Mouse (Mus musculus) embryonic facial prominence, embryonic 11.5 days (tissue): ENCODE data around the gene Mrgpra2a. TPM values are rescaled to one million over a fixed set of nuclear protein-coding genes. Genes with fewer than 3 reads are reported as not detected.
"Not testable (repeated sequence)": the region's sequence is repeated elsewhere in the genome, so short reads cannot be mapped to it uniquely, and the experiment has no call there.

ENCODE experiments used
- ATAC-seq: fragments of 200-750 bp; cut with Nextera tagmentation; replicated peaks from 2 replicates; pipeline ENCODE4 v1.8.0; 2017; ENCODE audit warnings: low read depth; ENCODE audit not compliant: insufficient number of reproducible peaks, low FRiP score, low TSS enrichment
- DNase-seq: peaks from one replicate; pipeline ENCODE4 v3.0.0-alpha.2; 2015; ENCODE audit warnings: low spot score
- H3K27ac ChIP-seq: fragments of 300-500 bp; sonication (generic); replicated peaks from 2 replicates; pipeline ENCODE4 v1.5.1; 2014; ENCODE audit warnings: mild to moderate bottlenecking, low read depth, low read length, control low read depth
- H3K27me3 ChIP-seq: fragments of 300-500 bp; sonication (generic); 2 replicates; pipeline ENCODE4 v1.6.1; 2014; ENCODE audit warnings: mild to moderate bottlenecking, low read length, moderate library complexity, mixed read lengths; ENCODE audit not compliant: control insufficient read depth, insufficient read depth
- H3K36me3 ChIP-seq: fragments of 300-500 bp; sonication (generic); replicated peaks from 2 replicates; pipeline ENCODE4 v1.6.1; 2014; ENCODE audit warnings: low read depth, mild to moderate bottlenecking, low read length, moderate library complexity, mixed read lengths; ENCODE audit not compliant: control insufficient read depth, insufficient read depth
- H3K4me1 ChIP-seq: fragments of 300-500 bp; sonication (generic); 2 replicates; pipeline ENCODE4 v1.6.1; 2014; ENCODE audit warnings: low read length, mixed read lengths; ENCODE audit not compliant: control insufficient read depth, insufficient read depth
- H3K4me2 ChIP-seq: fragments of 300-500 bp; sonication (generic); 2 replicates; pipeline ENCODE4 v1.6.1; 2014; ENCODE audit warnings: low read depth, mild to moderate bottlenecking, control low read depth, low read length, moderate library complexity
- H3K4me3 ChIP-seq: fragments of 300-500 bp; sonication (generic); 2 replicates; pipeline ENCODE4 v1.5.1; 2014; ENCODE audit warnings: low read depth, low read length, control low read depth
- H3K9ac ChIP-seq: fragments of 300-500 bp; sonication (generic); replicated peaks from 2 replicates; pipeline ENCODE4 v1.6.1; 2014; ENCODE audit warnings: mild to moderate bottlenecking, control low read depth, low read length
- H3K9me3 ChIP-seq: fragments of 300-500 bp; sonication (generic); replicated peaks from 2 replicates; pipeline ENCODE4 v1.6.1; 2016; ENCODE audit warnings: mild to moderate bottlenecking, low read length, inconsistent platforms, mixed read lengths; ENCODE audit not compliant: control insufficient read depth
- WGBS: fragments of 180-500 bp; shearing (Covaris S2); extraction: QIAGEN DNeasy Blood & Tissue Kit; methylation state at CpG from one replicate; pipeline ENCODE4 v1.1.7; 2014; 5-methylcytosine and 5-hydroxymethylcytosine counted together
- polyA plus RNA-seq: library from polyadenylated mRNA; unstranded; fragments of >200 nt; fragmentation: Nextera tagmentation; extraction: Ambion mirVana; gene quantifications from 2 replicates; pipeline ENCODE4 v1.2.1, GENCODE M21; 2014

The Mrgpra2a gene
- polyA plus RNA-seq, 1 experiment from 2014 or later, result not detected

DNA sequence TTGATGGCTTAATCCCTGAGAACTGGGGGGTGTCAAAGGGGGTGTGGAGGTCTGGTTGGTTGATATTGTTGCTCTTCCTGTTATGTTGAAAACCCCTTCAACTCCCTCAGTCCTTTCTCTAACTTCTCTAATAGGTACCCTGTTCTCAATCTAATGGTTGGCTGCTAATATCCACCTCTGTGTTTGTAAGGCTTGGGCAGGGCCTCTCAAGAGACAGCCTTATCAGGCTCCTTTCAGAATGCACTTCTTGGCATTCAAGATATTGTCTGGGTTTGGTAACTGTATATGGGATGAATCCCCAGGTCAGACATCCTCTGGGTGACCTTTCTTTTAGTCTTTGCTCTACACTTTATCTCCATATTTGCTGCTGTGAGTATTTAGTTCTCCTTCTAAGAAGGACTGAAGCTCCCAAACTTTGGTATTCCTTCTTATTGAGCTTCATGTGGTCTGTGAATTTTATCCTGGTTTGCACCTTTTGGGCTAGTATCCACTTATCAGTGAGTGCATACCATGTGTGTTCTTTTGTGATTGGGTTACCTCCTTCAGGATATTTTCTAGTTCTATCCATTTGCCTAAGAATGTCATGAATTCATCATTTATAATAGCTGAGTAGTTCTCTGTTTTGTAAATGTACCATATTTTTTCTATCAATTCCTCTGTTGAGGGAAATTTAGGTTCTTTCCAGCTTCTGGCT lies 24.0 kb downstream of the Mrgpra2a start:
- ATAC-seq, H3K27ac ChIP-seq, H3K9ac ChIP-seq, H3K27me3 ChIP-seq, H3K36me3 ChIP-seq, H3K9me3 ChIP-seq, DNase-seq, H3K4me2 ChIP-seq, H3K4me1 ChIP-seq, H3K4me3 ChIP-seq: not testable (repeated sequence)

DNA sequence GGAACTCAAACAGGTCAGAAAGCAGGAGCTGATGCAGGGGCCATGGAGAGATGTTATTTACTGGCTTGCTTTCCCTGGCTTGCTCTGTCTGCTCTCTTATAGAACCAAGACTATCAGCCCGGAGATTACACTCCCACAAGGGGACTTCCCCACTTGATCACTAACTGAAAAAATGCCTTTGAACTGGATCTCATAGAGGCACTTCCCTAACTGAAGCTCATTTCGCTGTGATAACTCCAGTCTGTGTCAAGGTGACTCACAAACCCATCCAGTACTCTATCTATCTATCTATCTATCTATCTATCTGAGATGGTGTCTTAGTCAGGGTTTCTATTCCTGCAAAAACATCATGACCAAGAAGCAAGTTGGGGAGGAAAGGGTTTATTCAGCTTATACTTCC lies 41.3 kb downstream of the Mrgpra2a start:
- Histone ChIP-seq H3K9ac (no peak overlapping the region), H3K4me2 (no peak overlapping the region), H3K27me3 (no peaks in the 10 kb centered on the region), H3K4me3 (no peak overlapping the region), H3K27ac (no peak overlapping the region), H3K36me3 (no peaks in the 10 kb centered on the region), H3K9me3 (no peaks in the 10 kb centered on the region), H3K4me1 (no peaks in the 10 kb centered on the region)
- DNase-seq, result no peak
- 55% methylated on average over 2 of the region's 2 CpGs for WGBS
- no peak for ATAC-seq

DNA sequence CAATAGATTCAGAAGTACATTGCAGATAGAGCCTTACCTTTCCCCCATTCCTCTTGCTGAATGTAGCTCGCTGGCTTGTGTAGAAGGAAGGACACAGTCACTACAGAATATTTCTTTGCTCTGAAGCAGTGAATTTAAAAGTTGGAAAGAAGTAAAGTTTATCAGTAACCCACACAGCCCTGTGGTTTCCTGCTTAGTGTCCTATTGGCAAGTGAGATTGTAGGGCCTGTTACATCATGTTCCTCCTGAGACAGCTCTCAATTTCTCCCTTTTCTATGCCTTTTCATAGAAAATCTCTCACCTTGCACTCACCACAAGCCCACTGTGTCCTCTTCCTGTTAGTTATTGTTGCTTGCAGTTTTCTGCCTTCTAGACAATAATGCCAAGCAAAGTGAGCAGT lies 42.4 kb downstream of the Mrgpra2a start:
- Histone ChIP-seq H3K4me1 (no peaks in the 10 kb centered on the region), H3K27ac (no peak overlapping the region), H3K4me3 (no peak overlapping the region), H3K4me2 (no peak overlapping the region), H3K9ac (no peak overlapping the region), H3K9me3 (no peaks in the 10 kb centered on the region), H3K36me3 (no peaks in the 10 kb centered on the region), H3K27me3 (no peaks in the 10 kb centered on the region)
- 59% methylated on average over 1 of the region's 1 CpGs for WGBS
- no peak for ATAC-seq
- DNase-seq, result no peak

DNA sequence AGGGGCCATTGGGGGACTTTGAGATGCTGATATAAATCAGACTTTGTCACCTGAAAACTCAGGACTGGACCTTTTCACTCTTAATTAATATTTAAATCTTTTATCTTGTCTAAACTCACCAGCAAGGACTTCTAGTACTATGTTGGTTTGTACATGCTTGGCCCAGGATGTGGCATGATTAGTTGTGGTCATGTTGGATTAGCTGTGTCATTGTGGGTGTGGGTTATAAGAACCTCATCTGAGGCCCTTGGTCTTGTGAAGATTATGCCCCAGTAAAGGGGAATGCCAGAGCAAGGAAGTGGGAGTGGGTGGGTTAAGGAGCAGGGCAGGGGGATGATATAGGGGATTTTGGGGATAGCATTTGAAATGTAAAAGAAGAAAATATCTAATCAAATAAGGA lies 50.8 kb downstream of the Mrgpra2a start:
- no peak overlapping the region for H3K4me2 ChIP-seq
- H3K4me3 ChIP-seq, result no peak overlapping the region
- H3K27me3 ChIP-seq, result no peaks in the 10 kb centered on the region
- no peak overlapping the region for H3K9ac ChIP-seq
- no peak overlapping the region for H3K27ac ChIP-seq
- no peaks in the 10 kb centered on the region for H3K9me3 ChIP-seq
- DNase-seq, result no peak
- no peaks in the 10 kb centered on the region for H3K4me1 ChIP-seq
- no peak for ATAC-seq
- H3K36me3 ChIP-seq, result no peaks in the 10 kb centered on the region

Other genes starting within 250 kb of the Mrgpra2a start
- gene Mrgpra6, start 247.2 kb downstream of the Mrgpra2a start, polyA plus RNA-seq, result not detected in 2 replicates
- not detected in 2 replicates for gene Mrgpra9, start 199.3 kb downstream of the Mrgpra2a start, polyA plus RNA-seq
- not detected in 2 replicates for gene Mrgpra1, start 97.9 kb downstream of the Mrgpra2a start, polyA plus RNA-seq
- not detected in 2 replicates for gene Mrgpra2b, start 76.7 kb upstream of the Mrgpra2a start, polyA plus RNA-seq
- not detected in 2 replicates for gene Mrgpra3, start 149.2 kb upstream of the Mrgpra2a start, polyA plus RNA-seq